Mouse (Mus musculus): Measurements from ENCODE around the gene Asic1.

DNA sequence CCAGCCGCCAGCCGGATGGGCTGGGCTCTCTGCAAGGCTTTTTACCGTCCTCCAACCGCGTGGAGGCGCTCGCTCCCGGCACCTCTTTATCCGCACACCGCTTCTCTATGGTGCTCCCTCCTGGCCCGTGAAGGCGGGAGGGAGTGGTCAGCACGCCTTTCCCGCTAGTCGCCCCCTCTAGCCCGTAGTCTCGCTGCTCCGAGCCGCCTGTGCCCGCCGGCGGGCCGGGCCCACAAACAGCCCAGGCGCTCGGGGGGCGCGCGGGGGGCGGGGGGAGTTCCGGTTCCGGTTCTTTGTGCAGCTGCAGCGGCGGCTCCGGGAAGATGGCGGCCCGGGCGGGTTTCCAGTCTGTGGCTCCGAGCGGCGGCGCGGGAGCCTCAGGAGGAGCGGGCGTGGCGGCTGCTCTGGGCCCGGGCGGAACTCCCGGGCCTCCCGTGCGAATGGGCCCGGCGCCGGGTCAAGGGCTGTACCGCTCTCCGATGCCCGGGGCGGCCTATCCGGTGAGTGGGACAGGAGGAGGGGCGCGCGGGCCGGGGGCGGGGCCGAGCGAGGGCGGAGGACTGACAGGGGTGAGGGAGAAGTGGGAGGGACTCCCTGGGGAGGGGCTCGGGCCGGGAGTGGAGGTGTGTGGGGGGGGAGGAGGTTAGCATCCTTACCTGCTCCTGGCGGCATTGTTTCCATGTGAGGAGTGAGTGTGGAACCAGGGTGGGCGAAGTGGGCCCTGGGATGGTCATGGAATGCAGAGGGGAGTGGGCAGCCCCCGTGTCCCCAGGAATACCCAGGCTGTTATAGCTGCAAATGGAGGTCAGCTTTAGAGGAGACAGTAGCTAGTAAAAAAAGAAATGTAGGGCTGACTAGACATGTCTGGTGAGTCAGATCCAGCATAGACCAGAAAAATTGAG lies 32.1 kb downstream of the Asic1 start, which contains the start of gene Smarcd1:
- TF ChIP-seq POLR2A (IDR thresholded peaks at IDR 0.05; ENCODE audit: extremely low read depth, insufficient read depth, low read length) (0 out of 2 replicates have a peak, but pooled peaks have one; percentile 14), CTCF (IDR thresholded peaks at IDR 0.05; ENCODE audit: low read depth, low read length) (peak; percentile 88)

Data from liver, adult 2 months (tissue).